Mouse (Mus musculus) megakaryocyte, adult 5-6 weeks (primary cell): ENCODE measurements at regions not wholly inside any gene's neighbourhood (a gene's known extent, or its start where the extent isn't known, plus 50 kb on each side); places are given as distances from the start of the nearest gene placed in this dataset.

Experiments
- ATAC-seq: 2 replicates; pipeline ENCODE4 v1.8.0; 2016; ENCODE audit warnings: mild to moderate bottlenecking, inconsistent platforms; ENCODE audit not compliant: poor library complexity, severe bottlenecking

- ATAC-seq, result no peak
Measured at GRCm38 (mm10) chr5:148744676-148745391, 184.3 kb downstream of the Katnal1 start.

- ATAC-seq, result no peak
Measured at GRCm38 (mm10) chr5:148742158-148742835, 186.8 kb downstream of the Katnal1 start.

- ATAC-seq, result peak; percentile 44
Measured at GRCm38 (mm10) chr5:148741267-148742004, 187.7 kb downstream of the Katnal1 start.

GRCm38 (mm10) chr5:148740366-148741266 lies 188.0 kb upstream of the Ubl3 start:
- ATAC-seq, result peak; percentile 30

- ATAC-seq, result no peak
Measured at GRCm38 (mm10) chr5:148739672-148740071, 187.1 kb upstream of the Ubl3 start.

- peak; percentile 92 for ATAC-seq
Measured at GRCm38 (mm10) chr5:148739141-148739540, 186.6 kb upstream of the Ubl3 start.

GRCm38 (mm10) chr5:148729541-148729940 lies 177.0 kb upstream of the Ubl3 start:
- no peak for ATAC-seq

GRCm38 (mm10) chr5:148728492-148728891 lies 175.9 kb upstream of the Ubl3 start:
- ATAC-seq, result peak; percentile 79

- no peak for ATAC-seq
Measured at GRCm38 (mm10) chr5:148726442-148726841, 173.9 kb upstream of the Ubl3 start.

- no peak for ATAC-seq
Measured at GRCm38 (mm10) chr5:148724470-148724869, 171.9 kb upstream of the Ubl3 start.

GRCm38 (mm10) chr5:148723677-148724227 lies 171.2 kb upstream of the Ubl3 start:
- no peak for ATAC-seq

GRCm38 (mm10) chr5:148720604-148721003 lies 168.0 kb upstream of the Ubl3 start:
- ATAC-seq, result no peak

- ATAC-seq, result no peak
Measured at GRCm38 (mm10) chr5:148716633-148717032, 164.0 kb upstream of the Ubl3 start.

- no peak for ATAC-seq
Measured at GRCm38 (mm10) chr5:148715218-148715991, 162.8 kb upstream of the Ubl3 start.

- ATAC-seq, result 0 out of 2 replicates have a peak, but pooled peaks have one; percentile 12
Measured at GRCm38 (mm10) chr5:148714807-148715206, 162.2 kb upstream of the Ubl3 start.

- no peak for ATAC-seq
Measured at GRCm38 (mm10) chr5:148713796-148714195, 161.2 kb upstream of the Ubl3 start.

- no peak for ATAC-seq
Measured at GRCm38 (mm10) chr5:148713039-148713438, 160.4 kb upstream of the Ubl3 start.

- ATAC-seq, result no peak
Measured at GRCm38 (mm10) chr5:148711570-148711969, 159.0 kb upstream of the Ubl3 start.

GRCm38 (mm10) chr5:148709111-148709771 lies 156.7 kb upstream of the Ubl3 start:
- ATAC-seq, result no peak
